Mouse (Mus musculus) forebrain, postnatal 0 days (tissue): ENCODE data around the gene Vav3. TPM values are rescaled to one million over a fixed set of nuclear protein-coding genes. Genes with fewer than 3 reads are reported as not detected.
A peak's percentile ranks its signal among the peaks of the same experiment; 100 is the strongest.

ENCODE experiments used
- ATAC-seq: fragments of 200-750 bp; cut with Nextera tagmentation; 2 replicates; pipeline ENCODE4 v1.8.0; 2017; ENCODE audit warnings: mild to moderate bottlenecking, moderate library complexity
- DNase-seq: peaks from one replicate; pipeline ENCODE4 v3.0.0-alpha.2; 2015
- H3K27ac ChIP-seq: fragments of 300-500 bp; sonication (generic); 2 replicates; pipeline ENCODE4 v1.5.1; 2014; ENCODE audit warnings: low read depth, mild to moderate bottlenecking, antibody characterized with exemption, low read length, moderate library complexity, mixed read lengths
- H3K27me3 ChIP-seq: fragments of 300-500 bp; sonication (generic); 2 replicates; pipeline ENCODE4 v1.6.1; 2014; ENCODE audit warnings: mild to moderate bottlenecking, low read length, mixed read lengths; ENCODE audit not compliant: insufficient read depth
- H3K36me3 ChIP-seq: fragments of 300-500 bp; sonication (generic); 2 replicates; pipeline ENCODE4 v1.6.1; 2014; ENCODE audit warnings: mild to moderate bottlenecking, moderate library complexity; ENCODE audit not compliant: insufficient read depth
- H3K4me1 ChIP-seq: fragments of 300-500 bp; sonication (generic); 2 replicates; pipeline ENCODE4 v1.6.1; 2014; ENCODE audit warnings: antibody characterized with exemption; ENCODE audit not compliant: insufficient read depth
- H3K4me2 ChIP-seq: fragments of 300-500 bp; sonication (generic); 2 replicates; pipeline ENCODE4 v1.6.1; 2014; ENCODE audit warnings: low read depth, mild to moderate bottlenecking, moderate library complexity
- H3K4me3 ChIP-seq: fragments of 300-500 bp; sonication (generic); 2 replicates; pipeline ENCODE4 v1.5.1; 2014; ENCODE audit warnings: low read depth, low read length, mixed read lengths
- H3K9ac ChIP-seq: fragments of 300-500 bp; sonication (generic); 2 replicates; pipeline ENCODE4 v1.6.1; 2014; ENCODE audit warnings: mild to moderate bottlenecking
- H3K9me3 ChIP-seq: fragments of 300-500 bp; sonication (generic); 2 replicates; pipeline ENCODE4 v1.6.1; 2016; ENCODE audit warnings: low read length
- CTCF ChIP-seq: sonication (generic); IDR thresholded peaks from 2 replicates; pipeline ENCODE4 v1.5.1; 2016; ENCODE audit warnings: antibody characterized with exemption, control low read depth, low read depth
- WGBS: fragments of 180-500 bp; shearing (Covaris S2); extraction: QIAGEN DNeasy Blood & Tissue Kit; methylation state at CpG from one replicate; pipeline ENCODE4 v1.1.7; 2014; 5-methylcytosine and 5-hydroxymethylcytosine counted together
- polyA plus RNA-seq: library from polyadenylated mRNA; unstranded; fragments of >200 nt; fragmentation: Nextera tagmentation; extraction: Ambion mirVana; gene quantifications from 2 replicates; pipeline ENCODE4 v1.2.1, GENCODE M21; 2015
- total RNA-seq: library from RNA; depleted of rRNA; stranded (reverse); fragments of >200 nt; gene quantifications from 2 replicates; pipeline ENCODE4 v1.2.3, GENCODE M21; 2014; rRNA removed

The Vav3 gene
- total RNA-seq (7.9 and 9.0 TPM in 2 replicates), polyA plus RNA-seq (4.6 and 7.7 TPM in 2 replicates)

DNA sequence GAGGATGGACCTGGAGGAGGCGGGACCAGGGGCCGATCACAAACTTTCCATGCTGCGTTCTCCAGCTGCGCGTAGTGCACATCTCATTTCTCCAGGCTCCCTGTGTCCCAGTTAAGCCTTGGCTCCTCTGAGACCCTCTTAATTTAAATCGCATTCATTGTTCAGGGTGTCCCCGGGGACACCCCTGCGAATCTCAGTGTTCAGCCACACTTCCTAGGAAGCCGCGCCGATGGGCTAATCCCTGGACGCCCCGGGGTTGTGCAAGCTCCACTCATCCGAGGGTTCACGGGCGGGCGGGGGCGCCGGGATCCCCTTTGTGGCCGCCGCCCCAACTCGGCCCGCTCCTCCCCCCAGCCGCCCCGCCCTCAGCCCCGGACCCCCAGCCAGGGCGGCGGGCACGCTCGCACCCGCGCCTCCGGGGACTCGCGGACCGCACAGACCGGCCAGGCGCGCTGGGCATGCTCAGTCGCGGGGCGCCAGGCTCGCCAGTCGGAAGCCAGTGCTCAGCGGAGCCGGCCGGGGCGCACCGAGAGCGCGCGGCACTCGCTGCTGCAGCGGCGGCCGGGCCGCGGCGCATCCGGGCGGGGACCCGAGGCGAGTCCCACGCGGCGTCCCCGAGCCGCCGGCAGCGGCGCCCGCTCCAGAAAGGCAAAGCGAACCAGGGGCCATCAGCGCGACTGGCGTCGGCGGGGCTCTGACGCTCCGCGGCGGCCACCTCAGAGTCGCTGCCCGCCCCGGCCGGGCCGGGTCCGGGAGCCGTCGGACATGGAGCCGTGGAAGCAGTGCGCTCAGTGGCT is at the start of gene Vav3:
Gene Vav3, plus strand, starts transcription at position 380 of the 797 bp plus-strand sequence.
- H3K9ac ChIP-seq = peak within 1 kb of the TSS; percentile 76
- peak within 1 kb of the TSS; percentile 68 for H3K27ac ChIP-seq
- peak within 1 kb of the TSS; percentile 54 for H3K4me3 ChIP-seq
- DNase-seq (peak; percentile 57), ATAC-seq (peak; percentile 92)
- no peak for TF ChIP-seq CTCF
- H3K4me2 ChIP-seq = peak within 1 kb of the TSS; percentile 69
- no peaks in the 10 kb centered on the region for H3K9me3 ChIP-seq
- no peaks in the 10 kb centered on the region for H3K36me3 ChIP-seq
- 1% methylated on average over 87 of the region's 92 CpGs for WGBS
- no peaks in the 10 kb centered on the region for H3K27me3 ChIP-seq
- H3K4me1 ChIP-seq = no peaks in the 10 kb centered on the region; the same call in 1 of the 2 replicates

- Histone ChIP-seq H3K27ac (no peak overlapping the region), H3K9me3 (no peaks in the 10 kb centered on the region), H3K4me3 (no peak overlapping the region), H3K4me1 (no peaks in the 10 kb centered on the region), H3K27me3 (no peaks in the 10 kb centered on the region), H3K4me2 (no peak overlapping the region), H3K36me3 (no peaks in the 10 kb centered on the region), H3K9ac (no peak overlapping the region)
- no peak for DNase-seq
- no peak for TF ChIP-seq CTCF
- no peak for ATAC-seq
- 30% methylated on average over 6 of the region's 6 CpGs for WGBS
These were observed 41.6 kb upstream of the Vav3 start for GRCm38 (mm10) chr3:109298857-109299256.

- no peaks in the 10 kb centered on the region for H3K27me3 ChIP-seq
- H3K27ac ChIP-seq = no peak overlapping the region
- no peak for ATAC-seq
- no peaks in the 10 kb centered on the region for H3K9me3 ChIP-seq
- no peaks in the 10 kb centered on the region for H3K36me3 ChIP-seq
- DNase-seq = no peak
- no peak for TF ChIP-seq CTCF
- 51% methylated on average over 4 of the region's 4 CpGs for WGBS
- H3K4me3 ChIP-seq = no peak overlapping the region
- H3K4me2 ChIP-seq = no peak overlapping the region
- H3K9ac ChIP-seq = no peak overlapping the region
- H3K4me1 ChIP-seq = no peaks in the 10 kb centered on the region
These were observed 41.0 kb upstream of the Vav3 start for GRCm38 (mm10) chr3:109299303-109300074.

DNA sequence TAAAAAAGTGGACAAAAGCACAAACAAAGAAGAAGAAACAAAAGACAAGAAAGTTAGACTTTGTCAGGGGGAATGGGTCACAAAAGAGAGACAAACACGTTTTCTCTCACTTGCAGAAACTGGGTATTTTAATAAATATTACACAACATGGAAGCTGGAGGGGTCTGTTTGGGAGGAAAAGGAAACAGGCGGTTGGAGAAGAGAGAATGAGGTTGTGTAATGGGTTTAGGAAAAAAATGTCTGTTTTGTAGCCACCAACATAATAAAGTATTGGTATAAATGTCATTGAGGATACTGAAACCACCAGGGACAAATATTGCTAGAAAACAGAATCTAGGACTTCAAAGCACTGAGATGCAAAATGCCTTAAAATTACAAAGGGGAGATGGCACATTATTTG is 38.4 kb upstream of the Vav3 start:
- no peak overlapping the region for H3K27ac ChIP-seq
- ATAC-seq = no peak
- no peak overlapping the region for H3K4me2 ChIP-seq
- no peaks in the 10 kb centered on the region for H3K4me1 ChIP-seq
- no peaks in the 10 kb centered on the region for H3K36me3 ChIP-seq
- no peaks in the 10 kb centered on the region for H3K9me3 ChIP-seq
- no peak for TF ChIP-seq CTCF
- no peak overlapping the region for H3K9ac ChIP-seq
- H3K4me3 ChIP-seq = no peak overlapping the region
- DNase-seq = no peak
- WGBS = 70% methylated on average over 2 of the region's 2 CpGs
- no peaks in the 10 kb centered on the region for H3K27me3 ChIP-seq

GRCm38 (mm10) chr3:109307406-109307805 is 33.0 kb upstream of the Vav3 start:
- TF ChIP-seq CTCF = no peak
- no peak overlapping the region for H3K9ac ChIP-seq
- H3K27me3 ChIP-seq = no peaks in the 10 kb centered on the region
- 32% methylated on average over 7 of the region's 7 CpGs for WGBS
- no peak overlapping the region for H3K4me3 ChIP-seq
- no peak overlapping the region for H3K27ac ChIP-seq
- peak; percentile 37 for DNase-seq
- H3K4me2 ChIP-seq = no peak overlapping the region
- no peaks in the 10 kb centered on the region for H3K9me3 ChIP-seq
- peak; percentile 91 for ATAC-seq
- no peaks in the 10 kb centered on the region for H3K4me1 ChIP-seq
- no peaks in the 10 kb centered on the region for H3K36me3 ChIP-seq

DNA sequence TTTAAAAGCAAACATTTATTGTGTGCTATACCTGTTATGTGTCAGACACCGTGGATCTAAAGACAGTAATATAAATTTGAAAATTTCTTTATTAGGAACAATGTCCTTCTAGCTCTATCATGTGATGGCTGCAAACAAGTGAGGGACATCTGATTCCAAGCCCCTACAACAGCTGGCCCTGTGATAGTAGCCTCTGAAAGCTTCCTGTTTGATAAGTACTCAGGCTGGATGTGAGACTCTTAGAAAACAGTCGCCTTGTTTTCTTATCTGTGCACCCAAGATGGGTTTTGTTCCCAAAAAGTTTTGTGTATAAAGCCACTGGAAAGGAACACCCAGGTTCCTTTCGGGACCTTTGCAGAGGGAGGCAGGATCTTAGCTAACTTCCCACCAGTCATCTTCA is 32.0 kb upstream of the Vav3 start:
- Histone ChIP-seq H3K27ac (no peak overlapping the region), H3K9me3 (no peaks in the 10 kb centered on the region), H3K36me3 (no peaks in the 10 kb centered on the region), H3K4me1 (no peaks in the 10 kb centered on the region), H3K9ac (no peak overlapping the region), H3K4me3 (no peak overlapping the region), H3K4me2 (no peak overlapping the region), H3K27me3 (no peaks in the 10 kb centered on the region)
- TF ChIP-seq CTCF = no peak
- ATAC-seq (no peak), DNase-seq (no peak)
- WGBS = 94% methylated on average over 3 of the region's 3 CpGs
